14 mouse cellular contexts compared by ENCODE assay signal in genomic region chr11:98738925-98739324, GRCm38 (mm10). TPM values are rescaled to one million over a fixed set of nuclear protein-coding genes. Genes with fewer than 3 reads are reported as not detected.
A peak's percentile ranks its signal among the peaks of the same experiment; 100 is the strongest.
DNase-seq lines count a peak whose midpoint lies in the region; ATAC-seq and TF ChIP-seq lines count a peak whose summit lies in the region.
"Had no signal": no experiment of that assay in that cellular context is flagged by ENCODE, and none has a peak within 500 bp of the region (broad histone marks: within the 10 kb centered on the region; RNA-seq: fewer than 3 reads in every experiment).

No protein-coding gene starts in this region.

- TF ChIP-seq EP300 in ES-Bruce4 (IDR thresholded peaks at IDR 0.05; ENCODE audit: insufficient read depth, low read depth, low read length), result no peak

- H3K27ac ChIP-seq in ES-Bruce4 (ENCODE audit: insufficient read depth, low read length), result no peak overlapping the region
- peak overlapping the region; percentile 97 for H3K27ac ChIP-seq in forebrain, embryonic 15.5 days (replicated peaks)
- peak overlapping the region; percentile 80 for H3K27ac ChIP-seq in midbrain, embryonic 10.5 days (replicated peaks)

- intact Hi-C loops in heart, postnatal 10 days (cut with DNase I), result no loop called here

- no peaks in the 10 kb centered on the region for H3K27me3 ChIP-seq in ES-Bruce4 (ENCODE audit: control insufficient read depth, insufficient read depth, low read length, poor library complexity, severe bottlenecking)
- no peaks in the 10 kb centered on the region for H3K27me3 ChIP-seq in forebrain, embryonic 15.5 days
- no peaks in the 10 kb centered on the region for H3K27me3 ChIP-seq in midbrain, embryonic 10.5 days (ENCODE audit: low read depth, poor library complexity, severe bottlenecking)

- H3K4me1 ChIP-seq in ES-Bruce4 (ENCODE audit: control insufficient read depth, insufficient read depth, low read length), result peaks cover 13% of the 10 kb centered on the region
- H3K4me1 ChIP-seq in forebrain, embryonic 15.5 days, result peaks cover 46% of the 10 kb centered on the region
- peaks cover 58% of the 10 kb centered on the region for H3K4me1 ChIP-seq in midbrain, embryonic 10.5 days

- H3K4me3 ChIP-seq in ES-Bruce4 (ENCODE audit: low read depth, low read length), result no peak overlapping the region
- no peak overlapping the region for H3K4me3 ChIP-seq in forebrain, embryonic 15.5 days
- peak overlapping the region; percentile 20; the same call in 1 of the 2 replicates for H3K4me3 ChIP-seq in midbrain, embryonic 10.5 days

- 0 out of 2 replicates have a peak, but pooled peaks cover 4% of the 10 kb centered on the region for H3K9me3 ChIP-seq in ES-Bruce4 (replicated peaks; ENCODE audit: control insufficient read depth, insufficient read depth, low read length, poor library complexity, severe bottlenecking)
- no peaks in the 10 kb centered on the region for H3K9me3 ChIP-seq in forebrain, embryonic 15.5 days
- H3K9me3 ChIP-seq in midbrain, embryonic 10.5 days (replicated peaks), result peaks cover 6% of the 10 kb centered on the region; the same call in 1 of the 2 replicates

- H3K4me2 ChIP-seq in forebrain, embryonic 15.5 days (replicated peaks), result no peak overlapping the region; the same call in 1 of the 2 replicates

- 63% methylated on average over 9 of the region's 9 CpGs for WGBS in forebrain, embryonic 15.5 days
- 68% methylated on average over 9 of the region's 9 CpGs for WGBS in midbrain, embryonic 10.5 days

- DNase-seq in heart, adult 11 months, result peak; percentile 93
- DNase-seq in heart, postnatal 10 days, result no peak
- no peak for DNase-seq in midbrain, embryonic 10.5 days (ENCODE audit: low spot score)
- no peak for DNase-seq in urinary bladder, postnatal 14 days (ENCODE audit: low spot score)
- DNase-seq: heart, postnatal 14 days; kidney, postnatal 14 days had no signal

- H3K9ac ChIP-seq in ES-Bruce4 (ENCODE audit: low read depth, poor library complexity, severe bottlenecking), result peak overlapping the region; percentile 2; the same call in 1 of the 2 replicates
- H3K9ac ChIP-seq in forebrain, embryonic 15.5 days (replicated peaks), result no peak overlapping the region; the same call in 1 of the 2 replicates

- ATAC-seq in forebrain, embryonic 15.5 days (replicated peaks), result no peak
- ATAC-seq in CD4-positive, CD25-positive, alpha-beta regulatory T cell, adult 4 months, result no peak
- ATAC-seq in megakaryocyte, adult 5-6 weeks (ENCODE audit: poor library complexity, severe bottlenecking), result no peak
- ATAC-seq: lung, postnatal 0 days had no signal

- TF ChIP-seq POLR2A in ES-Bruce4 (IDR thresholded peaks at IDR 0.05; ENCODE audit: insufficient read depth, low read length), result no peak

- H3K36me3 ChIP-seq in ES-Bruce4 (ENCODE audit: control insufficient read depth, insufficient read depth, low read length, poor library complexity, severe bottlenecking), result no peaks in the 10 kb centered on the region
- no peaks in the 10 kb centered on the region for H3K36me3 ChIP-seq in forebrain, embryonic 15.5 days
- H3K36me3 ChIP-seq in midbrain, embryonic 10.5 days, result no peaks in the 10 kb centered on the region

- no peak for TF ChIP-seq CTCF in ES-Bruce4 (IDR thresholded peaks at IDR 0.05; ENCODE audit: low read depth, low read length)

RNA-seq across cellular contexts. Expression of gene Thra, which starts 1.5 kb away (rescaled TPM):
- 100 to 1,000 TPM; 172 to 190 TPM for total RNA-seq in heart, postnatal 10 days (2021)
- polyA plus RNA-seq in ES-Bruce4 (2011; ENCODE audit: insufficient read depth, insufficient read length, low read depth, missing spikeins), result 20.7 and 24.6 TPM in 2 replicates
- polyA plus RNA-seq in forebrain, embryonic 15.5 days (2015; fragmentation: Nextera tagmentation; extraction: Ambion mirVana), result 164 and 166 TPM in 2 replicates
- polyA plus RNA-seq in midbrain, embryonic 10.5 days (2016; fragmentation: Nextera tagmentation; extraction: Ambion mirVana), result 9.5 and 15.6 TPM in 2 replicates
- polyA plus RNA-seq in CD4-positive, CD25-positive, alpha-beta regulatory T cell, adult 4 months (2017; shearing (Covaris generic)), result 1 to 10 TPM; 4.8 to 5.7 TPM
- 10.0 and 11.6 TPM in 2 replicates for total RNA-seq in megakaryocyte, adult 5-6 weeks (2015)
- total RNA-seq in megakaryocyte, adult 5-6 weeks (2017), result 8.0 and 9.0 TPM in 2 replicates

RNA-seq across cellular contexts. Expression of gene Med24, which starts 9.7 kb away (rescaled TPM):
- total RNA-seq in heart, postnatal 10 days (2021), result 10 to 100 TPM; 44.9 to 52.1 TPM
- polyA plus RNA-seq in ES-Bruce4 (2011; ENCODE audit: insufficient read depth, insufficient read length, low read depth, missing spikeins), result 83.5 and 85.8 TPM in 2 replicates
- polyA plus RNA-seq in forebrain, embryonic 15.5 days (2015; fragmentation: Nextera tagmentation; extraction: Ambion mirVana), result 85.1 and 93.6 TPM in 2 replicates
- 74.1 and 82.2 TPM in 2 replicates for polyA plus RNA-seq in midbrain, embryonic 10.5 days (2016; fragmentation: Nextera tagmentation; extraction: Ambion mirVana)
- polyA plus RNA-seq in CD4-positive, CD25-positive, alpha-beta regulatory T cell, adult 4 months (2017; shearing (Covaris generic)), result 10 to 100 TPM; 27.0 to 37.5 TPM
- total RNA-seq in megakaryocyte, adult 5-6 weeks (2015), result 17.9 and 21.5 TPM in 2 replicates
- 22.6 and 31.3 TPM in 2 replicates for total RNA-seq in megakaryocyte, adult 5-6 weeks (2017)

RNA-seq across cellular contexts. Expression of gene Nr1d1, which starts 36.2 kb away (rescaled TPM):
- 10 to 100 TPM; 31.1 to 32.7 TPM for total RNA-seq in heart, postnatal 10 days (2021)
- polyA plus RNA-seq in ES-Bruce4 (2011; ENCODE audit: insufficient read depth, insufficient read length, low read depth, missing spikeins), result 7.4 and 7.5 TPM in 2 replicates
- 3.6 TPM in 2 replicates for polyA plus RNA-seq in forebrain, embryonic 15.5 days (2015; fragmentation: Nextera tagmentation; extraction: Ambion mirVana)
- 1.4 TPM in 2 replicates for polyA plus RNA-seq in midbrain, embryonic 10.5 days (2016; fragmentation: Nextera tagmentation; extraction: Ambion mirVana)
- 10 to 100 TPM in 1 of 2 experiments, 1 to 10 TPM in 1; 4.9 to 12.3 TPM for polyA plus RNA-seq in CD4-positive, CD25-positive, alpha-beta regulatory T cell, adult 4 months (2017; shearing (Covaris generic))
- total RNA-seq in megakaryocyte, adult 5-6 weeks (2015), result 0.11 and 0.25 TPM in 2 replicates
- 0.12 and 0.37 TPM in 2 replicates for total RNA-seq in megakaryocyte, adult 5-6 weeks (2017)

RNA-seq across cellular contexts. Expression of gene Csf3, which starts 37.9 kb away (rescaled TPM):
- not detected for total RNA-seq in heart, postnatal 10 days (2021)
- polyA plus RNA-seq in ES-Bruce4 (2011; ENCODE audit: insufficient read depth, insufficient read length, low read depth, missing spikeins), result not detected in 2 replicates
- polyA plus RNA-seq in forebrain, embryonic 15.5 days (2015; fragmentation: Nextera tagmentation; extraction: Ambion mirVana), result not detected in 2 replicates
- polyA plus RNA-seq in midbrain, embryonic 10.5 days (2016; fragmentation: Nextera tagmentation; extraction: Ambion mirVana), result not detected in 2 replicates
- polyA plus RNA-seq in CD4-positive, CD25-positive, alpha-beta regulatory T cell, adult 4 months (2017; shearing (Covaris generic)), result not detected
- not detected in 2 replicates for total RNA-seq in megakaryocyte, adult 5-6 weeks (2015)
- not detected in 2 replicates for total RNA-seq in megakaryocyte, adult 5-6 weeks (2017)
- total RNA-seq: common myeloid progenitor, adult 5-6 weeks; heart, postnatal 14 days; left cerebral cortex, adult 18-20 months; neutrophil, adult 5-6 weeks had no signal
- polyA plus RNA-seq: lung, postnatal 0 days had no signal

RNA-seq across cellular contexts. Expression of gene Msl1, which starts 56.4 kb away (rescaled TPM):
- 10 to 100 TPM; 70.3 to 83.4 TPM for total RNA-seq in heart, postnatal 10 days (2021)
- 68.7 and 69.1 TPM in 2 replicates for polyA plus RNA-seq in ES-Bruce4 (2011; ENCODE audit: insufficient read depth, insufficient read length, low read depth, missing spikeins)
- 30.2 and 31.7 TPM in 2 replicates for polyA plus RNA-seq in forebrain, embryonic 15.5 days (2015; fragmentation: Nextera tagmentation; extraction: Ambion mirVana)
- polyA plus RNA-seq in midbrain, embryonic 10.5 days (2016; fragmentation: Nextera tagmentation; extraction: Ambion mirVana), result 22.9 and 24.3 TPM in 2 replicates
- 10 to 100 TPM; 22.3 to 24.8 TPM for polyA plus RNA-seq in CD4-positive, CD25-positive, alpha-beta regulatory T cell, adult 4 months (2017; shearing (Covaris generic))
- 73.7 and 74.9 TPM in 2 replicates for total RNA-seq in megakaryocyte, adult 5-6 weeks (2015)
- total RNA-seq in megakaryocyte, adult 5-6 weeks (2017), result 111 and 119 TPM in 2 replicates
